ENCODE assay signal across 8 mouse cellular contexts in genomic region chr17:45474146-45474545, GRCm38 (mm10). TPM values are rescaled to one million over a fixed set of nuclear protein-coding genes. Genes with fewer than 3 reads are reported as not detected.
DNase-seq lines count a peak whose midpoint lies in the region; ATAC-seq and TF ChIP-seq lines count a peak whose summit lies in the region.

No protein-coding gene starts in this region.

- TF ChIP-seq POLR2A in ES-Bruce4 (IDR thresholded peaks at IDR 0.05; ENCODE audit: insufficient read depth, low read length), result no peak

- H3K9ac ChIP-seq in heart, embryonic 12.5 days, result no peak overlapping the region
- peak overlapping the region; percentile 51 for H3K9ac ChIP-seq in ES-Bruce4 (ENCODE audit: low read depth, poor library complexity, severe bottlenecking)
- peak overlapping the region; percentile 56 for H3K9ac ChIP-seq in forebrain, postnatal 0 days
- no peak overlapping the region for H3K9ac ChIP-seq in liver, postnatal 0 days (replicated peaks)

- H3K4me3 ChIP-seq in heart, embryonic 12.5 days, result peak overlapping the region; percentile 44
- peak overlapping the region; percentile 57 for H3K4me3 ChIP-seq in ES-Bruce4 (ENCODE audit: low read depth, low read length)
- H3K4me3 ChIP-seq in forebrain, postnatal 0 days (ENCODE audit: low read depth, low read length), result peak overlapping the region; percentile 39
- H3K4me3 ChIP-seq in liver, postnatal 0 days (ENCODE audit: low read depth, low read length), result no peak overlapping the region

- WGBS in heart, embryonic 12.5 days, result 72% methylated on average over 8 of the region's 8 CpGs
- 60% methylated on average over 8 of the region's 8 CpGs for WGBS in forebrain, postnatal 0 days
- 69% methylated on average over 8 of the region's 8 CpGs for WGBS in liver, postnatal 0 days (ENCODE audit: insufficient replicate concordance)

- no peaks in the 10 kb centered on the region for H3K9me3 ChIP-seq in heart, embryonic 12.5 days (replicated peaks)
- H3K9me3 ChIP-seq in ES-Bruce4 (replicated peaks; ENCODE audit: control insufficient read depth, insufficient read depth, low read length, poor library complexity, severe bottlenecking), result no peaks in the 10 kb centered on the region
- H3K9me3 ChIP-seq in forebrain, postnatal 0 days (ENCODE audit: low read length), result no peaks in the 10 kb centered on the region
- no peaks in the 10 kb centered on the region for H3K9me3 ChIP-seq in liver, postnatal 0 days (ENCODE audit: low read length)

- no peaks in the 10 kb centered on the region for H3K36me3 ChIP-seq in heart, embryonic 12.5 days
- H3K36me3 ChIP-seq in ES-Bruce4 (ENCODE audit: control insufficient read depth, insufficient read depth, low read length, poor library complexity, severe bottlenecking), result no peaks in the 10 kb centered on the region
- no peaks in the 10 kb centered on the region for H3K36me3 ChIP-seq in forebrain, postnatal 0 days (ENCODE audit: insufficient read depth)
- no peaks in the 10 kb centered on the region for H3K36me3 ChIP-seq in liver, postnatal 0 days (replicated peaks; ENCODE audit: insufficient read depth, low read length)

- H3K27me3 ChIP-seq in heart, embryonic 12.5 days (replicated peaks), result peaks cover 29% of the 10 kb centered on the region
- no peaks in the 10 kb centered on the region for H3K27me3 ChIP-seq in ES-Bruce4 (ENCODE audit: control insufficient read depth, insufficient read depth, low read length, poor library complexity, severe bottlenecking)
- no peaks in the 10 kb centered on the region for H3K27me3 ChIP-seq in forebrain, postnatal 0 days (ENCODE audit: insufficient read depth, low read length)
- peaks cover 20% of the 10 kb centered on the region for H3K27me3 ChIP-seq in liver, postnatal 0 days (ENCODE audit: insufficient read depth, low read length)

- no peak for TF ChIP-seq EP300 in ES-Bruce4 (IDR thresholded peaks at IDR 0.05; ENCODE audit: insufficient read depth, low read depth, low read length)
- TF ChIP-seq EP300 in liver, postnatal 0 days (IDR thresholded peaks at IDR 0.05; ENCODE audit: low read depth), result no peak

- no peak for TF ChIP-seq CTCF in ES-Bruce4 (IDR thresholded peaks at IDR 0.05; ENCODE audit: low read depth, low read length)
- no peak for TF ChIP-seq CTCF in forebrain, postnatal 0 days (IDR thresholded peaks at IDR 0.05; ENCODE audit: low read depth)
- no peak for TF ChIP-seq CTCF in liver, postnatal 0 days (IDR thresholded peaks at IDR 0.05; ENCODE audit: low read depth)

- no peak overlapping the region for H3K27ac ChIP-seq in heart, embryonic 12.5 days (ENCODE audit: poor library complexity, severe bottlenecking)
- H3K27ac ChIP-seq in ES-Bruce4 (ENCODE audit: insufficient read depth, low read length), result peak overlapping the region; percentile 92
- peak overlapping the region; percentile 80 for H3K27ac ChIP-seq in forebrain, postnatal 0 days (ENCODE audit: low read depth, low read length)
- H3K27ac ChIP-seq in liver, postnatal 0 days (ENCODE audit: low read depth), result no peak overlapping the region

- peak overlapping the region; percentile 71 for H3K4me2 ChIP-seq in heart, embryonic 12.5 days
- peak overlapping the region; percentile 67 for H3K4me2 ChIP-seq in forebrain, postnatal 0 days (ENCODE audit: low read depth)
- peak overlapping the region; percentile 57 for H3K4me2 ChIP-seq in liver, postnatal 0 days (ENCODE audit: low read depth, low read length)

- no peak for ATAC-seq in heart, embryonic 12.5 days (ENCODE audit: insufficient number of reproducible peaks, low FRiP score)
- ATAC-seq in forebrain, postnatal 0 days, result peak; percentile 21; the same call in 1 of the 2 replicates
- ATAC-seq in liver, postnatal 0 days, result no peak

- H3K4me1 ChIP-seq in heart, embryonic 12.5 days (replicated peaks), result peaks cover 8% of the 10 kb centered on the region; the same call in 1 of the 2 replicates
- peaks cover 7% of the 10 kb centered on the region for H3K4me1 ChIP-seq in ES-Bruce4 (ENCODE audit: control insufficient read depth, insufficient read depth, low read length)
- 0 out of 2 replicates have a peak, but pooled peaks cover 3% of the 10 kb centered on the region for H3K4me1 ChIP-seq in forebrain, postnatal 0 days (ENCODE audit: insufficient read depth)
- H3K4me1 ChIP-seq in liver, postnatal 0 days (ENCODE audit: insufficient read depth), result peaks cover 6% of the 10 kb centered on the region; the same call in 1 of the 2 replicates

- DNase-seq in heart, adult 8-10 months (ENCODE audit: low spot score), result no peak
- DNase-seq in forebrain, postnatal 0 days, result no peak
- no peak for DNase-seq in liver, postnatal 0 days
- no peak for DNase-seq in natural killer cell, adult 2 months (ENCODE audit: low spot score in 2 of 2)
- DNase-seq in yolk sac, embryonic 10.5 days (ENCODE audit: low spot score), result no peak
- no peak for DNase-seq in left cerebral cortex, adult 11 months (ENCODE audit: low spot score)

RNA-seq across cellular contexts. Expression of gene Spats1, which starts 1.1 kb away (rescaled TPM):
- 0.66 and 1.1 TPM in 2 replicates for polyA plus RNA-seq in heart, embryonic 12.5 days (2016; fragmentation: Nextera tagmentation; extraction: Ambion mirVana)
- under 1 TPM in 3 of 4 experiments, not detected in 1; 0.28 to 0.47 (median 0.38) TPM for total RNA-seq in heart, adult 8-10 months (2022)
- 3.0 and 3.2 TPM in 2 replicates for polyA plus RNA-seq in ES-Bruce4 (2011; ENCODE audit: insufficient read depth, insufficient read length, low read depth, missing spikeins)
- 0.92 and 1.6 TPM in 2 replicates for total RNA-seq in forebrain, postnatal 0 days (2014; rRNA removed)
- polyA plus RNA-seq in forebrain, postnatal 0 days (2015; fragmentation: Nextera tagmentation; extraction: Ambion mirVana), result 1.3 and 2.7 TPM in 2 replicates
- not detected in 2 replicates for polyA plus RNA-seq in liver, postnatal 0 days (2015; fragmentation: Nextera tagmentation; extraction: Ambion mirVana)

RNA-seq across cellular contexts. Expression of gene Aars2, which starts 32.5 kb away (rescaled TPM):
- 25.3 and 27.9 TPM in 2 replicates for polyA plus RNA-seq in heart, embryonic 12.5 days (2016; fragmentation: Nextera tagmentation; extraction: Ambion mirVana)
- 10 to 100 TPM; 18.7 to 21.1 (median 19.9) TPM for total RNA-seq in heart, adult 8-10 months (2022)
- polyA plus RNA-seq in ES-Bruce4 (2011; ENCODE audit: insufficient read depth, insufficient read length, low read depth, missing spikeins), result 18.1 and 19.0 TPM in 2 replicates
- 19.2 and 20.8 TPM in 2 replicates for total RNA-seq in forebrain, postnatal 0 days (2014; rRNA removed)
- polyA plus RNA-seq in forebrain, postnatal 0 days (2015; fragmentation: Nextera tagmentation; extraction: Ambion mirVana), result 10.9 and 12.0 TPM in 2 replicates
- 4.2 and 4.8 TPM in 2 replicates for polyA plus RNA-seq in liver, postnatal 0 days (2015; fragmentation: Nextera tagmentation; extraction: Ambion mirVana)

RNA-seq across cellular contexts. Expression of gene Cdc5l, which starts 40.6 kb away (rescaled TPM):
- 49.9 and 53.0 TPM in 2 replicates for polyA plus RNA-seq in heart, embryonic 12.5 days (2016; fragmentation: Nextera tagmentation; extraction: Ambion mirVana)
- 10 to 100 TPM; 36.1 to 40.2 (median 38.7) TPM for total RNA-seq in heart, adult 8-10 months (2022)
- polyA plus RNA-seq in ES-Bruce4 (2011; ENCODE audit: insufficient read depth, insufficient read length, low read depth, missing spikeins), result 135 and 137 TPM in 2 replicates
- 49.5 and 72.6 TPM in 2 replicates for total RNA-seq in forebrain, postnatal 0 days (2014; rRNA removed)
- polyA plus RNA-seq in forebrain, postnatal 0 days (2015; fragmentation: Nextera tagmentation; extraction: Ambion mirVana), result 46.9 and 55.3 TPM in 2 replicates
- 20.9 and 21.7 TPM in 2 replicates for polyA plus RNA-seq in liver, postnatal 0 days (2015; fragmentation: Nextera tagmentation; extraction: Ambion mirVana)

RNA-seq across cellular contexts. Expression of gene Tcte1, which starts 49.1 kb away (rescaled TPM):
- polyA plus RNA-seq in heart, embryonic 12.5 days (2016; fragmentation: Nextera tagmentation; extraction: Ambion mirVana), result 0.15 and 0.20 TPM in 2 replicates
- not detected for total RNA-seq in heart, adult 8-10 months (2022)
- not detected in 2 replicates for polyA plus RNA-seq in ES-Bruce4 (2011; ENCODE audit: insufficient read depth, insufficient read length, low read depth, missing spikeins)
- total RNA-seq in forebrain, postnatal 0 days (2014; rRNA removed), result 1.0 and 1.4 TPM in 2 replicates
- polyA plus RNA-seq in forebrain, postnatal 0 days (2015; fragmentation: Nextera tagmentation; extraction: Ambion mirVana), result 4.7 and 5.7 TPM in 2 replicates
- polyA plus RNA-seq in liver, postnatal 0 days (2015; fragmentation: Nextera tagmentation; extraction: Ambion mirVana), result not detected in 2 replicates

Comparison
In these comparisons a context has a peak if more than half of its experiments do, and no peak if none do; other contexts are left out.
1. H3K27ac ChIP-seq: peak in ES-Bruce4 (single experiment) and forebrain, postnatal 0 days (single experiment); none in heart, embryonic 12.5 days (single experiment) and liver, postnatal 0 days (single experiment).
2. H3K9ac ChIP-seq: peak in ES-Bruce4 (single experiment) and forebrain, postnatal 0 days (single experiment); none in heart, embryonic 12.5 days (single experiment) and liver, postnatal 0 days (single experiment).
3. Peak in every context shown above with its lines, with median percentiles within 50 percentile points of each other: H3K4me2 ChIP-seq.